Mouse (Mus musculus) spleen, adult 10 weeks (tissue): ENCODE measurements around the gene Pus7. TPM values are rescaled to one million over a fixed set of nuclear protein-coding genes. Genes with fewer than 3 reads are reported as not detected.

ENCODE experiments used
- polyA plus RNA-seq: library from polyadenylated mRNA; stranded (reverse); fragments of 350-450 nt; fragmentation: Illumina TruSeq; extraction: RNeasy Lipid Tissue Mini Kit (QIAGEN cat#74804); gene quantifications from one replicate; pipeline ENCODE4 v1.2.3, GENCODE M21; 2015; ENCODE audit warnings: low replicate concordance; ENCODE audit not compliant: insufficient read depth

Pus7 gene
- polyA plus RNA-seq, result 21.5 TPM

DNA sequence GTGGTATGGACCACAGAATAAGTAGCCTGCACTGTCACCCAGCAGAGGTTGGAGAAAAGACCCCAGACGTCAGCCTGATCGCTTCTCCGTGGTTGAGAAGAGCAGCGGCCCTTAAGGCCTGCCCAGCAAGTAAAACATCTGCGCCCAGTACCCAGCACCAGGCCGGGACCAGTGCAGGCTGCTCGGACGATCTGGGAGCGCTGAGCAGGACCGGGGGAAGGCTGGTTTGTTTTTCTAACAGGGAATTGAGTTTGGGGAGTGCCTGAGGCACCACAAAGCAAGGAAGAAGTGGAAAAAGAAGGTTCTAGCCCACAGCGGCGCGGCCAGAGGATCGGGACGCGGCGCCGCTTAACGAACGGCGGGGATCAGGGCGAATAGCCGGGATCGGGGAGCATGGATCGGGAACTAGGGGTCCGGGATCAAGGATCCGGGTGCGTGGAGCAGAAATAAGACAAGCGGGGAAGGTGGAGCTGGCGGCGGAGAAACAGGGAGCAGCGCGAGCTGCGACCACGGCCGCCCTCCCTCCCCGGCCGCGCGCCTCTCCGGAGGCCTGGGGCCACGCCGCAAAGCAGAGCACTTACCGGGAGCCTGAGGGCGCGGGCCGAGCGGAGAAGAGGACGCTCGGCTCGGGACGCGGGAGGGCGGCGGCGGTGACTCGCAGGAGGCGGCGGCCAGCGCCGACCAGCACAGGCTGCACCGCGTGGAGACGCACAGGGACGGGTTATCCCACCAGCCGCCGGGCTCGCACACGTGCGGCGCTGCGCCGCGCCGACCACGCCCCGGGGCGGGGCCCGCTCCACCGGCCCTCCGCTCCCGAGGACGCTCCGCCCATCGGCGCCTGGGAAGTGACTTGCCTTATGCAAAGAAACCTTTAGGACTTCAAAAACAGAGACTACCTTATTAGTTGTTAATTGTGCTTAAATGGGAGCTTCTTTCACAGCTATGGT, at the start of gene Pus7:
Gene Pus7, minus strand, starts transcription at position 781 of the 947 bp plus-strand sequence.

DNA sequence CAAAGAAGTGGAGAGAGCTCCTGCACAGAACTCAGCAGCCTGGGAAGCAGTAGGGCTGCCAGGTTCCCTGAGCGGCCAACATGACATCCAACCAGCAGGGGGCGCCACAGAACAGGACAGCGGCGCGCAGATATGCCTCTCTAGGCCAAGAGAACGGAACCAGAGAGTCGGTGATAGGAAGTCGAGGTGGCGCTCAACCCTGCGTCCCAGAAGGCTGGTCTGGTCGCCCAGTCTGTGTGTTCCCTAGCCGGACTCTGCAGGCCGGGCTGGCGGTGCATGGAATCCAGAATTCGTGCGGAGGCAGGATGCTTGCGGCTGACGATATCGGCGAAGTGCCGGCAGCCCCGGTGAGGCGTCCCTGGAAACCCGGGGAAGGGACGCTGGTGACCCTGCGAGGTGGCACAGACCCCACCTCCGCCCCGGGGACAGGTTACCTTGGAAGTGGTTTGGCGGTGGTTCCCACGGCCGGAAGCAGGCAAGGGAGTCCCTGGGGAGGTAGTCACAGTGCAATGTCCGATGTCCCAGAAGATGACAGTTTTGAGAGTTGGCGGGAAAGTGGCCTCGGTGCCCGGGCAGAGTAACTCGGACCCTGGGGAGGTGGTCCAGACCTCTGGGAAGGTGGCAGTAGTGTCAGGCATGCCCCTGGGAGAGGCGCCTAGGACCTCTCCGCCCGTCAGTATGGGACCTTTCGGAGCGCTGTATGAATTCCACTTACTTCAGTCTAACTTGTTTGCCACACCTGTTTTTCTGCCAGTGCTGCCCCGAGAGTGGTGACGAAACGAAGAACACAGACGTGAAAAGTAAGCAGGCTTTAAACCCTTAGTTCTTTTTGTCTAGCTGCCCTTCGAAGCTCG, 4.3 kb upstream of the Pus7 start, which contains the start of gene Rint1:
Gene Rint1, plus strand, starts transcription at position 176 of the 854 bp plus-strand sequence.

Other genes starting within 250 kb of the Pus7 start
- 46.6 TPM for gene Srpk2, start 99.1 kb downstream of the Pus7 start, polyA plus RNA-seq
- gene Rint1, start 4.0 kb upstream of the Pus7 start, polyA plus RNA-seq, result 22.4 TPM
- gene Tomm7, start 60.5 kb upstream of the Pus7 start, polyA plus RNA-seq, result 69.1 TPM
- gene Fam126a, start 247.0 kb upstream of the Pus7 start, polyA plus RNA-seq, result 33.4 TPM